Mouse (Mus musculus) yolk sac, embryonic 10.5 days (tissue): ENCODE data around the gene Cdc26.

Experiments used
- DNase-seq: peaks from one replicate; pipeline ENCODE4 v3.0.0-alpha.2; 2017; ENCODE audit warnings: low spot score

Cdc26 gene

GRCm38 (mm10) chr4:62361571-62361970 lies 46.9 kb downstream of the Cdc26 start:
- no peak for DNase-seq

GRCm38 (mm10) chr4:62360805-62361455 lies 47.5 kb downstream of the Cdc26 start:
- DNase-seq = no peak

GRCm38 (mm10) chr4:62360088-62360804 lies 48.2 kb downstream of the Cdc26 start, which contains the start of the genes Fkbp15 and Slc31a1:
TSS of gene Fkbp15 (minus strand) at chr4:62360548.
TSS of gene Slc31a1 (plus strand) at chr4:62360727.
- DNase-seq = peak; percentile 100

GRCm38 (mm10) chr4:62359256-62359775 lies 49.1 kb downstream of the Cdc26 start:
- DNase-seq = peak; percentile 73

GRCm38 (mm10) chr4:62357631-62358148 lies 50.8 kb downstream of the Cdc26 start:
- no peak for DNase-seq

- no peak for DNase-seq
These were observed 59.1 kb downstream of the Cdc26 start for GRCm38 (mm10) chr4:62349371-62349770.

GRCm38 (mm10) chr4:62348329-62348705 lies 60.1 kb downstream of the Cdc26 start:
- DNase-seq = no peak

GRCm38 (mm10) chr4:62347605-62348328 lies 60.7 kb downstream of the Cdc26 start:
- DNase-seq = no peak

- no peak for DNase-seq
These were observed 62.6 kb downstream of the Cdc26 start for GRCm38 (mm10) chr4:62345827-62346226.

GRCm38 (mm10) chr4:62344000-62344399 lies 64.4 kb downstream of the Cdc26 start:
- DNase-seq = no peak

- DNase-seq = no peak
These were observed 69.9 kb downstream of the Cdc26 start for GRCm38 (mm10) chr4:62338536-62338935.
